Mouse (Mus musculus) liver, embryonic 11.5 days (tissue): ENCODE measurements at regions not wholly inside any gene's neighbourhood (a gene's known extent, or its start where the extent isn't known, plus 50 kb on each side); places are given as distances from the start of the nearest gene placed in this dataset.

ENCODE experiments used
- ATAC-seq: fragments of 200-750 bp; cut with Nextera tagmentation; replicated peaks from 2 replicates; pipeline ENCODE4 v1.8.0; 2017; ENCODE audit warnings: moderate number of reproducible peaks, mild to moderate bottlenecking, moderate TSS enrichment, moderate library complexity; ENCODE audit not compliant: low FRiP score
- DNase-seq: peaks from one replicate; pipeline ENCODE4 v3.0.0-alpha.2; 2017; ENCODE audit warnings: low spot score
- H3K27ac ChIP-seq: fragments of 300-500 bp; sonication (generic); 2 replicates; pipeline ENCODE4 v1.5.1; 2014; ENCODE audit warnings: mild to moderate bottlenecking, low read depth, low read length, control low read depth
- H3K27me3 ChIP-seq: fragments of 300-500 bp; sonication (generic); replicated peaks from 2 replicates; pipeline ENCODE4 v1.6.1; 2014; ENCODE audit warnings: low read length, mixed read lengths; ENCODE audit not compliant: control insufficient read depth, insufficient read depth
- H3K36me3 ChIP-seq: fragments of 300-500 bp; sonication (generic); 2 replicates; pipeline ENCODE4 v1.6.1; 2014; ENCODE audit warnings: mild to moderate bottlenecking, low read length, moderate library complexity, mixed read lengths; ENCODE audit not compliant: control insufficient read depth, insufficient read depth
- H3K4me1 ChIP-seq: fragments of 300-500 bp; sonication (generic); replicated peaks from 2 replicates; pipeline ENCODE4 v1.6.1; 2014; ENCODE audit warnings: low read length, mixed read lengths; ENCODE audit not compliant: control insufficient read depth, insufficient read depth
- H3K4me2 ChIP-seq: fragments of 300-500 bp; sonication (generic); 2 replicates; pipeline ENCODE4 v1.6.1; 2014; ENCODE audit warnings: mild to moderate bottlenecking, control low read depth, moderate library complexity
- H3K4me3 ChIP-seq: fragments of 300-500 bp; sonication (generic); 2 replicates; pipeline ENCODE4 v1.5.1; 2014; ENCODE audit warnings: low read depth, low read length, control low read depth
- H3K9ac ChIP-seq: fragments of 300-500 bp; sonication (generic); 2 replicates; pipeline ENCODE4 v1.6.1; 2014; ENCODE audit warnings: low read depth, low read length, control low read depth
- H3K9me3 ChIP-seq: fragments of 300-500 bp; sonication (generic); 2 replicates; pipeline ENCODE4 v1.6.1; 2016; ENCODE audit warnings: low read length, inconsistent platforms, mixed read lengths; ENCODE audit not compliant: control insufficient read depth
- WGBS: fragments of 180-500 bp; shearing (Covaris S2); extraction: QIAGEN DNeasy Blood & Tissue Kit; methylation state at CpG from one replicate; pipeline ENCODE4 v1.1.7; 2014; 5-methylcytosine and 5-hydroxymethylcytosine counted together

DNA sequence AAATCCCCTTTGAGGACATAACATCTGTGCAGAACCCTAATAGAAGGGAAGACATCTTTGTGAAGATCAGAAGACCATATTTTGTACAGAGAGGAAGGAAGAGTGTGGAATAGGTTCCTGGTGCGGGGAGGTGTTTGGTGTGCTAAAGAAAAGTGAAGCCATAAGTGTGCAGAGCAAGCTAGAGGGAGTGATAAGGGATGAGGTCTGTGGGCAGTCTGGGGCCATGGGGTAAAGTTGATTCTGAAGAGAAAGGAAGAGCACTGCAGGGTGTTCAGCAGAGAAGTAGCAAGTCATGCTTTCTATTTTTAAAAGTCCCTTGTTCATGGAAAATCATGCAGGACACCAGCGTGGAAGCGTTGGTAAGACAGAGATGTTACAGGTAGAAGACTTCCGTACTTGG, 161.8 kb upstream of the Tll1 start:
- Histone ChIP-seq H3K9ac (no peak overlapping the region), H3K27me3 (no peaks in the 10 kb centered on the region), H3K4me1 (0 out of 2 replicates have a peak, but pooled peaks cover 3% of the 10 kb centered on the region), H3K4me2 (no peak overlapping the region), H3K9me3 (no peaks in the 10 kb centered on the region), H3K4me3 (no peak overlapping the region), H3K27ac (no peak overlapping the region), H3K36me3 (no peaks in the 10 kb centered on the region)
- DNase-seq (no peak), ATAC-seq (peak; percentile 65; the same call in 1 of the 2 replicates)
- WGBS, result 65% methylated on average over 4 of the region's 4 CpGs

DNA sequence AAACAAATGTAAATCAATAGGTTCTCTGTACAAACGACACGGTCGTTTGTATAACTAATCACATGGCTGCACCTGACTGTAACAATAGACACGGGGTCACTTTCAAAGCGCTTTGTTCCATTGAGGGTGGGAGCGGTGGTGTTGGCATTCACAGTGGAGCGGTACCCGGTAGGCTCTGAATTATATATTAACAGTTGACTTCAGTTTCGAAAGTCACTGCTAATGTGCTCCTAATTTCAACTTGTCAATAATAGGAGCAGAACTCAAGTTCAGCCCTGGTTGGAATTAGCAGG, 160.8 kb upstream of the Tll1 start:
- ATAC-seq (no peak), DNase-seq (no peak)
- no peaks in the 10 kb centered on the region for H3K9me3 ChIP-seq
- H3K4me3 ChIP-seq, result no peak overlapping the region
- no peaks in the 10 kb centered on the region for H3K27me3 ChIP-seq
- 0 out of 2 replicates have a peak, but pooled peaks cover 3% of the 10 kb centered on the region for H3K4me1 ChIP-seq
- no peak overlapping the region for H3K9ac ChIP-seq
- no peaks in the 10 kb centered on the region for H3K36me3 ChIP-seq
- WGBS, result 71% methylated on average over 9 of the region's 9 CpGs
- H3K27ac ChIP-seq, result no peak overlapping the region
- no peak overlapping the region for H3K4me2 ChIP-seq

DNA sequence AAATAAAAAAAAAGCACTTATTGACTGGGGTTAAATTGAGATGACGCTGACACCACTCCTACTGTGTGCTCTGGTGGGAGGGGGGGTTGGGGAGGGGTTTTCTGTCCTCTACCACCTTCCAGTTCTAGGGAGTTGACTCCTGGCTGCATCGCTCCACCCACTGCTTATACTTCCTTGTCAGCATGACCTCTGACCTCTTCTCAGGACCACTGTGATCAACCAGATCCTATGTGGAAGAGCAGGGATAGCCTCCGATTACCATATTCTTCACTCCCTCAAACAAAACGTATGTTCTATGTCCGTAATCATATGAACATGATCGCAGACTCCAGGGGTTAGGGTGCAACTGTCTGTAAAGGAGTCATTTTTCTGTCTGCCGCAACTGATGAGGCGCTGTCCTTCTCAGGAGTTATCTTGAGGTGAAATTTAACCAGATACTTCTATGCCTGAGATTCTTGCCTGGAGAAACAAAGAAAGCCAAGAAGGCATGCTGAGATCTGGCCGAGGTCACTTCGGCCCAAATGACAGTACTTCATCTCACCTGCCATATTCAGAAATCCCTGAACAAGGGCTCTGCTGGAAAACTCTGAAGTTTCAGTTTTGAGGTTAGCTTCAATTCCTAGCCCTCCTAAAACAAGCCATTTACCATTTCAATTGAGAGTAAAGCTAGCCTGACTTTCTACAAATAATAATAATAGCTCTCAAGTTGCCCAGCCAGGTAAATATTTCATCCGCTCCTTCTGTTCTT, 160.3 kb upstream of the Tll1 start:
- Histone ChIP-seq H3K4me1 (0 out of 2 replicates have a peak, but pooled peaks cover 3% of the 10 kb centered on the region), H3K27me3 (no peaks in the 10 kb centered on the region), H3K4me3 (no peak overlapping the region), H3K9me3 (no peaks in the 10 kb centered on the region), H3K9ac (no peak overlapping the region), H3K36me3 (no peaks in the 10 kb centered on the region), H3K4me2 (no peak overlapping the region), H3K27ac (no peak overlapping the region)
- ATAC-seq (no peak), DNase-seq (no peak)
- WGBS, result 78% methylated on average over 11 of the region's 11 CpGs

DNA sequence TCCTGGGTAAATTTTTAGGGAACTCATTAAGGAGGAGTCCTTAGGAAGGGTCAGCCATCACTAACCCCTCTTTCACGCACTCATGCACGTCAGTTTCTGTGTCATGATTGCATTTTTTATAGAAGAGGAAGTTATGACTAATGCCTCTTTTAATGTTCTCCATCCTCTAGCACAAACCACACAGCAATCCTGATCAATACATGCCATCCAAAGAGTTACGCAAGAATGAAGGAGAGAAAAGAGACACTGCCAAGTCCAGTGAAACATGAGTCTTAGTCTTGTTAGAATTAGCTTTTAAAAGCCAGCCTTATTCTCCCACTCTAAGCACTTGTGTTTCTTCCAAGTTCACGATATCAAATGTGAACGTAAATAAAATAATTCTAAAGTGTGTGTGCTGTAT, 151.0 kb upstream of the Tll1 start:
- no peak overlapping the region for H3K4me3 ChIP-seq
- no peak overlapping the region for H3K9ac ChIP-seq
- no peaks in the 10 kb centered on the region for H3K36me3 ChIP-seq
- no peak overlapping the region for H3K4me2 ChIP-seq
- no peak overlapping the region for H3K27ac ChIP-seq
- ATAC-seq (no peak), DNase-seq (no peak)
- H3K4me1 ChIP-seq, result no peaks in the 10 kb centered on the region
- H3K27me3 ChIP-seq, result no peaks in the 10 kb centered on the region
- no peaks in the 10 kb centered on the region for H3K9me3 ChIP-seq
- 78% methylated on average over 5 of the region's 5 CpGs for WGBS

DNA sequence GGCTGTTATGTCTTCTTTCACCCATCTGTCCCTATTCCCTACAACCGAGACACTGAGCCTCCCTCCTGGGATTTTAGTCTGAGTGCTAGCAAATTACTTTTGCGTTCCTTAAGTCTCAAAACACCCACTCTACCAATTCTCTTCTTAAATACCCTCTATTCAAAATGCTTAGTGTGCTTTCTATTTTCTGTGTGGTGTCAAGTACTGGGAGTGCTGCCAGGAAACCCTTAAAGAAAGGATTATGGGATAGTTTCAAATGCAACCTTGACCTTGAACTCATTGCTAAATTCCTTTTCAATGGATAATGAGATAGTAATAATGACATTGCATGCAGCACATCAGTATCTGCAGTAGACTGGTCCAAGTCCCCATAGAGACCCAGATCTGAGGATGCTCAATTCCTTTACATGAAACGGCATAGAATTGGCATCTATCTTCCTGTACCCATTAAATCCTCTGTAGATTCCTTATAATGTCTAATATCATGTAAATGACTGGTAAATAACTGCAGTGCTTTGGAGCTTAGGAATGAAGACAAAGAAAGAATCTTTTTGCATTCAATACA, 142.1 kb upstream of the Tll1 start:
- WGBS, result 80% methylated on average over 3 of the region's 3 CpGs

DNA sequence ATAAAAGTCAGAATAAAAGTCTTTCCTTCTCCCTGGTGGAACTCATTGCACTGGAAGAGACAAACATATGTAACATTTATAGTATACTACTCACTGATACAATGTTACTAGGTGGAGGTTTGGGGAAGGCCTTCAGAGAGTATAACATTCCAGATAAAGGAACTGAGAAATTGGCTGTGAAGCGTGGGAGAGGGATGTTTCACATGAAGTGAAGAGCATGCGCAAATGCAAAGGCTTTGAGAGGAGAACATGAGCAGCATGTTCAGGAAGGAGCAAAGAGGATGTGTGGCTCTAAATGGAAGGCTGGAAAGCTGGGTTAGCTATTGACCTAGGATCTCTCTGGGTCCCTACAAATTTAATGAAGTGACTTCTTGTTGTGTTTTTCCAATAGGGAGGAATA, 141.4 kb upstream of the Tll1 start:
- WGBS, result 83% methylated on average over 2 of the region's 2 CpGs
- ATAC-seq, result no peak

More for the DNA sequence above, 142.1 kb upstream of the Tll1 start:
- no peak for DNase-seq
- no peaks in the 10 kb centered on the region for H3K27me3 ChIP-seq
- no peak overlapping the region for H3K4me3 ChIP-seq
- H3K4me2 ChIP-seq, result no peak overlapping the region
- H3K4me1 ChIP-seq, result no peaks in the 10 kb centered on the region
- no peak overlapping the region for H3K27ac ChIP-seq
- H3K9me3 ChIP-seq, result no peaks in the 10 kb centered on the region
- H3K36me3 ChIP-seq, result no peaks in the 10 kb centered on the region
- no peak for ATAC-seq
- no peak overlapping the region for H3K9ac ChIP-seq

DNA sequence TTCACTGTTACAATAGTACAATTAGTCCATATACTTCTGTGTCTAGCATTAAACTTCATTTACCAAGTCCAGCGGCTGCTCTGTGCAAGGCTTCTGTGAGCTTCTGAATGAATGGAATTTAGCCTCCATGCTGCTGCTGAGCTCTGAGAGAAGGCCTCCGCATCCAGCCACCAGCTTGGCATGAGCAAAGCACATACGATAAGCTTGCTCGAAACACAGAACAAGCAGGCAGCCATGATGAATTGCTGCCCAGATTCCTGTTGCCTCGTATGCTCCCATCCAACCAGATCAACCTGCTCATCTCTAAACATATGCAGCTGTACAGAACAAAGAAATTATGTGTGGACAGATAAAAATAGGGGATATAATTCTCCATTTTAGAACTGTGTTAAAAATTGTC, 140.4 kb upstream of the Tll1 start:
- DNase-seq (no peak), ATAC-seq (no peak)
- Histone ChIP-seq H3K9me3 (no peaks in the 10 kb centered on the region), H3K9ac (no peak overlapping the region), H3K4me1 (no peaks in the 10 kb centered on the region), H3K27me3 (no peaks in the 10 kb centered on the region), H3K4me2 (no peak overlapping the region), H3K27ac (no peak overlapping the region), H3K4me3 (no peak overlapping the region), H3K36me3 (no peaks in the 10 kb centered on the region)
- WGBS, result 82% methylated on average over 5 of the region's 5 CpGs

More for the DNA sequence above, 141.4 kb upstream of the Tll1 start:
- H3K27me3 ChIP-seq, result no peaks in the 10 kb centered on the region
- no peak overlapping the region for H3K4me2 ChIP-seq
- no peaks in the 10 kb centered on the region for H3K36me3 ChIP-seq
- H3K27ac ChIP-seq, result no peak overlapping the region
- H3K9me3 ChIP-seq, result no peaks in the 10 kb centered on the region
- no peak overlapping the region for H3K9ac ChIP-seq
- no peak for DNase-seq
- no peaks in the 10 kb centered on the region for H3K4me1 ChIP-seq
- no peak overlapping the region for H3K4me3 ChIP-seq

DNA sequence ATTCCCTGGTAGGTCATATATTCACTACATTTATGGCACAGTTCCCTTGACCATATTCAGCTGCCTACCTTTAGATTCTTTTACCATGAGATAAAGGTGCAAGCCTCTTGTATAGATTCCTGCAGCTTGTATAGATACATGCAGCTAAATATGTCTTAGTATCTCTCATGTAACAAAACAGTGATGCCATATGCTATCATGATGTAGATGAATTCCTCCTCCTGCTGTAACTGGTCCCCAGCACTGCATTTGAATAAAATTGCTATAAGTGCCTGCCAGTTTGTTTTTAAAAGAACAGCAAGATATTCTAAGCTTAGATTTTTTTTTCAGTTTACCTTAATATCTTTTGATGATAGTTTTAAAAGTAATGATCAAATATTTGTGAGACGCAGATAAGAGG, 138.9 kb upstream of the Tll1 start:
- Histone ChIP-seq H3K4me1 (no peaks in the 10 kb centered on the region), H3K4me2 (no peak overlapping the region), H3K27me3 (no peaks in the 10 kb centered on the region), H3K36me3 (no peaks in the 10 kb centered on the region), H3K9me3 (no peaks in the 10 kb centered on the region), H3K4me3 (no peak overlapping the region), H3K9ac (no peak overlapping the region), H3K27ac (no peak overlapping the region)
- ATAC-seq (no peak), DNase-seq (no peak)
- WGBS, result 83% methylated on average over 1 of the region's 1 CpGs

DNA sequence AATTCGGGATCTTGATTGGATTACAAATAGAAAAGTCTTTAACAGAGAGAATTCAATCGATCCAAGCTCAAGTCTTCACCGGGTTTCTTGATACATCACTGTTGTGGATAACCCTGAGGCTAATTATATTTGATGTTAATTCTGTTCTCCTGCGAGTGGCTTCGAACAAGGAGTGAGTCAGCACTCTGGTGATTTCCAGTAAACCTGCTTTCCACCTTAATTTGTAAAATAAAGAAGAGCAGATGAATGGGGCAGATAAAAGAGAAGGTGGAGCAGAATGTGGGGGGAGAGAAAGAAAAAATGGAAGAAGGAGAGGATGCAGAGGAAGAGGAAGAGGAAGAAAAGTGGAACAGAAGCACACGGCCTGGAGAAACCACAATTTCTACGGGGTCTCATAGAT, 137.5 kb upstream of the Tll1 start:
- 70% methylated on average over 7 of the region's 7 CpGs for WGBS
- Histone ChIP-seq H3K36me3 (no peaks in the 10 kb centered on the region), H3K4me3 (no peak overlapping the region), H3K4me2 (no peak overlapping the region), H3K27ac (no peak overlapping the region), H3K9me3 (no peaks in the 10 kb centered on the region), H3K9ac (no peak overlapping the region), H3K4me1 (no peaks in the 10 kb centered on the region), H3K27me3 (no peaks in the 10 kb centered on the region)
- ATAC-seq (no peak), DNase-seq (no peak)
